22 mouse cellular contexts compared by ENCODE assay signal in the genomic region with DNA sequence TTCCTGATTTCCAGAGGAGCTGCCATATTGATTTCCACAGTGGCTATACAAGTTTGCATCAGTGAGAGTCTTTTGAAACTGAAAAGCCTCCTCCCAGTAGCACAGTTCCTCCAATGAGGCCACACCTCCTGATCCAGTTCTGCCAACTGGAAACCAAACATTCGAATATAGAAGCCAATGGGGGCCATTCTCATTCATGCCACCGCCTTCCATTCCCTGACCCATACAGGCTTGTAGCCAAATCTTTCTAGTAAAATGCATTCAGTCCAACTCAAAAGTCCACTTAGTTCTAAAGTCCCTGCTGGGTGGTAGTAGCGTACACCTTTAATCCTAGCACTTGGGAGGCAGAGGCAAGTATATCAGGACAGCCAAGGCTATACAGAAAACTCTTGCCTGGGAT. TPM values are rescaled to one million over a fixed set of nuclear protein-coding genes. Genes with fewer than 3 reads are reported as not detected.
"Had no signal": no experiment of that assay in that cellular context is flagged by ENCODE, and none has a peak within 500 bp of the region (broad histone marks: within the 10 kb centered on the region; RNA-seq: fewer than 3 reads in every experiment).

No protein-coding gene starts in this region.

- H3K4me2 ChIP-seq: lung, embryonic 15.5 days; midbrain, embryonic 11.5 days; midbrain, embryonic 13.5 days; midbrain, embryonic 15.5 days; neural tube, embryonic 12.5 days; stomach, embryonic 15.5 days had no signal

- ATAC-seq: lung, postnatal 0 days; midbrain, embryonic 13.5 days; midbrain, embryonic 15.5 days had no signal

- DNase-seq: lung, adult 2 months; lung, postnatal 14 days; lung, postnatal 36 days; right cerebral cortex, postnatal 14 days; thymus, adult 2 months; thymus, postnatal 25 days; thymus, postnatal 4 days had no signal

- H3K9ac ChIP-seq: lung, embryonic 15.5 days; midbrain, embryonic 13.5 days; midbrain, embryonic 15.5 days; neural tube, embryonic 12.5 days; stomach, embryonic 15.5 days had no signal

- H3K4me1 ChIP-seq: lung, embryonic 15.5 days; megakaryocyte, embryonic 14.5 days; midbrain, embryonic 13.5 days; midbrain, embryonic 15.5 days; neural tube, embryonic 12.5 days; stomach, embryonic 15.5 days had no signal

- H3K9me3 ChIP-seq: lung, embryonic 15.5 days; midbrain, embryonic 13.5 days; midbrain, embryonic 15.5 days; neural tube, embryonic 12.5 days; stomach, embryonic 15.5 days had no signal

- H3K27ac ChIP-seq: lung, embryonic 15.5 days; macrophage; midbrain, embryonic 13.5 days; midbrain, embryonic 15.5 days; neural tube, embryonic 12.5 days; stomach, embryonic 15.5 days; stomach, postnatal 0 days had no signal

- H3K4me3 ChIP-seq: lung, embryonic 15.5 days; megakaryocyte, embryonic 14.5 days; midbrain, embryonic 13.5 days; midbrain, embryonic 15.5 days; neural tube, embryonic 12.5 days; stomach, embryonic 15.5 days had no signal

- H3K27me3 ChIP-seq: lung, embryonic 15.5 days; midbrain, embryonic 13.5 days; midbrain, embryonic 15.5 days; neural tube, embryonic 12.5 days; stomach, embryonic 15.5 days had no signal

RNA-seq across cellular contexts. Expression of gene Slc6a18, which starts 24.6 kb away (rescaled TPM):
- total RNA-seq: megakaryocyte progenitor cell, adult 5-6 weeks; midbrain, postnatal 0 days; monocyte, adult 5-6 weeks; neutrophil, adult 5-6 weeks had no signal
- polyA plus RNA-seq: lung, adult 2 months; lung, embryonic 15.5 days; lung, postnatal 0 days; macrophage; midbrain, embryonic 11.5 days; midbrain, embryonic 13.5 days; midbrain, embryonic 15.5 days; midbrain, postnatal 0 days; neural tube, embryonic 12.5 days; neural tube, embryonic 14.5 days; stomach, embryonic 15.5 days; stomach, postnatal 0 days had no signal

RNA-seq across cellular contexts. Expression of gene Tert, which starts 26.6 kb away (rescaled TPM):
- polyA plus RNA-seq: macrophage had no signal

RNA-seq across cellular contexts. Expression of gene Slc6a19, which starts 51.4 kb away (rescaled TPM):
- total RNA-seq: megakaryocyte progenitor cell, adult 5-6 weeks had no signal
- polyA plus RNA-seq: lung, embryonic 15.5 days; lung, postnatal 0 days had no signal
